Mouse (Mus musculus) forebrain, embryonic 10.5 days (tissue): ENCODE data around the gene Chd6. TPM values are rescaled to one million over a fixed set of nuclear protein-coding genes. Genes with fewer than 3 reads are reported as not detected.

ENCODE experiments used
- DNase-seq: peaks from one replicate; pipeline ENCODE4 v3.0.0-alpha.2; 2017; ENCODE audit warnings: low spot score; ENCODE audit errors: extremely low spot score
- H3K27ac ChIP-seq: fragments of 300-500 bp; sonication (generic); 2 replicates; pipeline ENCODE4 v1.5.1; 2016; ENCODE audit warnings: mild to moderate bottlenecking
- H3K27me3 ChIP-seq: fragments of 300-500 bp; sonication (generic); 2 replicates; pipeline ENCODE4 v1.6.1; 2016; ENCODE audit warnings: mild to moderate bottlenecking; ENCODE audit not compliant: poor library complexity, severe bottlenecking
- H3K36me3 ChIP-seq: fragments of 300-500 bp; sonication (generic); replicated peaks from 2 replicates; pipeline ENCODE4 v1.6.1; 2016; ENCODE audit warnings: mild to moderate bottlenecking, moderate library complexity
- H3K4me1 ChIP-seq: fragments of 300-500 bp; sonication (generic); 2 replicates; pipeline ENCODE4 v1.6.1; 2016
- H3K4me3 ChIP-seq: fragments of 300-500 bp; sonication (generic); 2 replicates; pipeline ENCODE4 v1.5.1; 2016; ENCODE audit warnings: mild to moderate bottlenecking, moderate library complexity
- H3K9me3 ChIP-seq: fragments of 300-500 bp; sonication (generic); 2 replicates; pipeline ENCODE4 v1.6.1; 2016; ENCODE audit warnings: mild to moderate bottlenecking, moderate library complexity
- WGBS: fragments of 180-500 bp; shearing (Covaris S2); methylation state at CpG from one replicate; pipeline ENCODE4 v1.1.7; 2016; 5-methylcytosine and 5-hydroxymethylcytosine counted together
- polyA plus RNA-seq: library from polyadenylated mRNA; unstranded; fragments of >200 nt; fragmentation: Nextera tagmentation; extraction: Ambion mirVana; gene quantifications from 2 replicates; pipeline ENCODE4 v1.2.1, GENCODE M21; 2016

The Chd6 gene
- polyA plus RNA-seq, 1 experiment from 2014 or later = 31.0 TPM

DNA sequence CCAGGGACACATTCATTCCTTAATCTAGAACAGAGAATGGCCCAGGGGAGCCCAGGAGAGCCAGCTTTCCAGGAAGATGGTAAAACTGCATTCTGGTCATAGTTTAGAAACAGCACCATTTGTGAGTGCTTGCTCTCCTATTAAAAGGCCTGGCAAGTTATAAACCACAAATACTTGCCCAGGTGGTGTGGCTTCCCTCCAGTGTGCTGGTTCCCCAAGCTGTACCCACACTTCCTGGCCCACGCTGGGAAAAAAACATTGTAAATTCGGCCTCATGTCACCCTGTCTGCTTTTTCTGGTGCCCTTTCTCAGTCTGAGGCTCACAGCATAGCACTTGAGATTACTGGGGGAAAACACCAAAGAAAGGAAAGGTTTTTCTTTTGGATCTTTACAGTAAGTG, 55.1 kb downstream of the Chd6 start:
- H3K27ac ChIP-seq = no peak overlapping the region
- no peaks in the 10 kb centered on the region for H3K27me3 ChIP-seq
- H3K4me3 ChIP-seq = no peak overlapping the region
- DNase-seq = no peak
- H3K4me1 ChIP-seq = peaks cover 1% of the 10 kb centered on the region; the same call in 1 of the 2 replicates
- 87% methylated on average over 2 of the region's 2 CpGs for WGBS
- peaks cover 46% of the 10 kb centered on the region for H3K36me3 ChIP-seq
- H3K9me3 ChIP-seq = no peaks in the 10 kb centered on the region

GRCm38 (mm10) chr2:161052175-161052574, 56.7 kb downstream of the Chd6 start:
- Histone ChIP-seq H3K27me3 (no peaks in the 10 kb centered on the region), H3K9me3 (no peaks in the 10 kb centered on the region), H3K4me3 (no peak overlapping the region), H3K27ac (no peak overlapping the region), H3K36me3 (peaks cover 52% of the 10 kb centered on the region), H3K4me1 (no peaks in the 10 kb centered on the region)
- 96% methylated on average over 5 of the region's 5 CpGs for WGBS
- DNase-seq = no peak

GRCm38 (mm10) chr2:161049426-161049825, 59.4 kb downstream of the Chd6 start:
- no peak overlapping the region for H3K27ac ChIP-seq
- H3K4me3 ChIP-seq = no peak overlapping the region
- 87% methylated on average over 6 of the region's 6 CpGs for WGBS
- H3K9me3 ChIP-seq = no peaks in the 10 kb centered on the region
- peaks cover 70% of the 10 kb centered on the region for H3K36me3 ChIP-seq
- no peak for DNase-seq
- no peaks in the 10 kb centered on the region for H3K27me3 ChIP-seq
- no peaks in the 10 kb centered on the region for H3K4me1 ChIP-seq

DNA sequence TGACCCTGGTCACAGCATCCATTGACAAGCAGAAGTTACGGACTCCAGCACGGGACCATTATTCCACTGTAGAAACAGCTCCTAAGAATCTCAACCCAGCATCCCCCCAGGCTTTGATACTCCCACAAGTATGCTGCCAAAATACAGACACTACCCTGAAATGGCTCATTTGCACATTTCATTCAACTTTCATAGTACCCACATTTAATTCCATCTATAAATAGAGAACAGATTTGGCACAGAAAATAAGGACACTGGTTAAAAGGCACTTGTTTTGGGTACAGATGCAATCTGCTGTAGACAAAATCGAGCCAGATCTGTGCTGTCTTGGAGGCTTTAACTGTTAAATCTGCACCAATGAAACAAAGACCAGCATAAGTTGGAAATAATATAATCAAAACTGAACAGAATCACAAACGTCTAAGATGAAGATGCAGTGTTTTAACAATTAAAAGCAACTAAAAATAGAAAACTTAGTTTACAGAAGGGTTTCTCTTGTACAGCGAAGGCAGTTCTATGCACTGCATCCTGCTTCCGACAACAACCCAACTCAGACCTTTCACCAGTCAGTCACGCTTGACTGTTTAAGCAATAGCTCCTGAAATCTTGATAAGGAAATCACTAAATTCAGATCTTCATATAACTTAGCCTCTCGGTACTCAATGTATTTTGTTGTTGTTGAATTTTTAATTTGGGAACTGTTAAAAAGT, 64.2 kb downstream of the Chd6 start:
- Histone ChIP-seq H3K27ac (no peak overlapping the region), H3K36me3 (peaks cover 80% of the 10 kb centered on the region), H3K9me3 (no peaks in the 10 kb centered on the region), H3K4me3 (no peak overlapping the region), H3K4me1 (no peaks in the 10 kb centered on the region), H3K27me3 (no peaks in the 10 kb centered on the region)
- no peak for DNase-seq
- WGBS = 94% methylated on average over 8 of the region's 8 CpGs

DNA sequence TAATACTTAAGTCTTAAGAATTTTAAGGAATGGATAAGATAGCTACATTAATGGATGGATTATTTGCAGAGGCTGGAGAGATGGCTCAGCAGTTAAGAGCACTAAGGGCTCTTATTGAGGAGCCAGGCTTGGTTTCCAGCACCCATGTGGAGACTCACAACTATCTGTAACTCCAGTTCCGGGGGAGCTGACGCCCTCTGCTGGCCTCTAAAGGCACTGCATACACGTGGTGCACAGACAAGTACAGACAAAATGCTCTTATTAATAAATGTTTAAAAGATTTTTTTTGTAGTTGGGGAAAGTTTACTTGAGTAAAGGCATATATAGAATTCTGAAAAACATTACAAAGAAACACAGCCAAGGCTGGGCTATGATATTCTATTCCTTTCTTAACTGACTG, 66.0 kb downstream of the Chd6 start:
- H3K36me3 ChIP-seq = peaks cover 91% of the 10 kb centered on the region
- no peaks in the 10 kb centered on the region for H3K4me1 ChIP-seq
- H3K9me3 ChIP-seq = no peaks in the 10 kb centered on the region
- H3K27ac ChIP-seq = no peak overlapping the region
- no peaks in the 10 kb centered on the region for H3K27me3 ChIP-seq
- H3K4me3 ChIP-seq = no peak overlapping the region
- no peak for DNase-seq
- WGBS = 68% methylated on average over 3 of the region's 3 CpGs

DNA sequence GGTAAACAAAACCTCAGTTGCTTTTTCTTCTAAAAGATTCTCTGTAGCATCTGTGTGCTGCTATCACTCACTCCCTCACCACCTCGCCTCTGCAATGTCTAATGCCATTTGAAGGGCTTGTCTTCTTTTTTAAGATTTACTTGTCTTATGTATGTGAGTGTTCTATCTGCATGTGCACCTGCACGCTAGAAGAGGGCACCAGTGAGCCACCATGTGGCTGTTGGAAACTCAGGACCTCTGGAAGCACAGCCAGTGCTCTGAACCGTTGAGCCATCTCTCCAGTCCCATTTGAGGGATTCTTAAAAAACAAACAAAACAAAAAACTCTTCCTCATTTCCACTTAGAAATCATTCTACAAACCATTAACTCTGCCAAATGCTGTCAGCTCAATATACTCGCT, 68.1 kb downstream of the Chd6 start:
- peaks cover 90% of the 10 kb centered on the region for H3K36me3 ChIP-seq
- H3K27me3 ChIP-seq = no peaks in the 10 kb centered on the region
- DNase-seq = no peak
- H3K4me1 ChIP-seq = no peaks in the 10 kb centered on the region
- H3K4me3 ChIP-seq = no peak overlapping the region
- WGBS = 90% methylated on average over 4 of the region's 4 CpGs
- no peak overlapping the region for H3K27ac ChIP-seq
- H3K9me3 ChIP-seq = no peaks in the 10 kb centered on the region

- 88% methylated on average over 3 of the region's 3 CpGs for WGBS
- no peaks in the 10 kb centered on the region for H3K4me1 ChIP-seq
- H3K4me3 ChIP-seq = no peak overlapping the region
- peaks cover 82% of the 10 kb centered on the region for H3K36me3 ChIP-seq
- H3K27me3 ChIP-seq = no peaks in the 10 kb centered on the region
- H3K9me3 ChIP-seq = no peaks in the 10 kb centered on the region
- no peak for DNase-seq
- no peak overlapping the region for H3K27ac ChIP-seq
Observed at GRCm38 (mm10) chr2:161037766-161038165, 71.1 kb downstream of the Chd6 start.

- Histone ChIP-seq H3K4me3 (no peak overlapping the region), H3K27me3 (no peaks in the 10 kb centered on the region), H3K27ac (no peak overlapping the region), H3K4me1 (no peaks in the 10 kb centered on the region), H3K36me3 (peaks cover 83% of the 10 kb centered on the region), H3K9me3 (no peaks in the 10 kb centered on the region)
- no peak for DNase-seq
Observed at GRCm38 (mm10) chr2:161033141-161033540, 75.7 kb downstream of the Chd6 start.

GRCm38 (mm10) chr2:161032394-161032793, 76.5 kb downstream of the Chd6 start:
- Histone ChIP-seq H3K27me3 (no peaks in the 10 kb centered on the region), H3K36me3 (peaks cover 83% of the 10 kb centered on the region), H3K4me1 (no peaks in the 10 kb centered on the region), H3K4me3 (no peak overlapping the region), H3K9me3 (no peaks in the 10 kb centered on the region), H3K27ac (no peak overlapping the region)
- no peak for DNase-seq
- WGBS = 93% methylated on average over 7 of the region's 7 CpGs

GRCm38 (mm10) chr2:161024606-161025005, 84.3 kb downstream of the Chd6 start:
- no peak overlapping the region for H3K4me3 ChIP-seq
- H3K9me3 ChIP-seq = no peaks in the 10 kb centered on the region
- H3K27ac ChIP-seq = no peak overlapping the region
- peaks cover 91% of the 10 kb centered on the region for H3K36me3 ChIP-seq
- H3K27me3 ChIP-seq = no peaks in the 10 kb centered on the region
- WGBS = 89% methylated on average over 1 of the region's 1 CpGs
- no peak for DNase-seq
- H3K4me1 ChIP-seq = no peaks in the 10 kb centered on the region

GRCm38 (mm10) chr2:161017913-161018312, 91.0 kb downstream of the Chd6 start:
- H3K4me1 ChIP-seq = no peaks in the 10 kb centered on the region
- H3K36me3 ChIP-seq = peaks cover 99% of the 10 kb centered on the region
- DNase-seq = no peak
- H3K9me3 ChIP-seq = no peaks in the 10 kb centered on the region
- no peak overlapping the region for H3K27ac ChIP-seq
- H3K4me3 ChIP-seq = no peak overlapping the region
- 94% methylated on average over 4 of the region's 4 CpGs for WGBS
- H3K27me3 ChIP-seq = no peaks in the 10 kb centered on the region

DNA sequence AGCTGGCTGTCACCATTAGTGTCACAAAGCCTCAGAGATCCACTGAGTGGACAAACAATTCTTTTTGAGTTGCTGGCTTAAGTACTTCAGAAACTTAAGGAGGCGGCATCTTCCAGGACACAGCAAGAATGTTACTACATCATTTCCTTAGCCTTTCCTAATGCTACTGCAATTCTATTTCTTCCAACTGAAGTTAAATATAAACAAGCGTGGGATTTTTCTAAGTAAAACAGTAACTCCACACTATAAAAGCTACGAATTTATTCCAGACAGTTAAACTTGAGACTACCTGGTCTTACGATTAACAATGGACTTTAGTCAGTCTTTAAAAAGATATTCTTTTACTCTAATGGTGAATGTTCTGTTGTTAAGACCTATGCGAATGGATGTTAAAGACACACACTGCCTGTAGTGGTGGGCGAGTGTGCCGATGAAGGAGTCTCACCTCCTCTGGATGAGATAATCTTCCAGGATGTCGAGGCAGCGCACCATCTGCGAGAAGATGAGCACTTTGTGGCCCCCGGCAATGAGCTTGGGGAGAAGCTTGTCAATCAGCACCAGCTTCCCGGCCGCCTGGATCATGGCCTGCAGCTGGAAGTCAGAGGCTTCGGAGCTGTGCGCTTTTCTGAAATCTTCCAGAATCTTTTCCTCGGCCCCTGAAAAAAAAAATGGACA, 96.2 kb downstream of the Chd6 start:
- Histone ChIP-seq H3K27ac (no peak overlapping the region), H3K27me3 (no peaks in the 10 kb centered on the region), H3K4me1 (no peaks in the 10 kb centered on the region), H3K9me3 (no peaks in the 10 kb centered on the region), H3K36me3 (peaks cover 100% of the 10 kb centered on the region), H3K4me3 (no peak overlapping the region)
- 92% methylated on average over 16 of the region's 16 CpGs for WGBS
- DNase-seq = no peak

GRCm38 (mm10) chr2:161004338-161004737, 104.5 kb downstream of the Chd6 start:
- no peak overlapping the region for H3K27ac ChIP-seq
- H3K27me3 ChIP-seq = no peaks in the 10 kb centered on the region
- H3K4me1 ChIP-seq = no peaks in the 10 kb centered on the region
- H3K9me3 ChIP-seq = no peaks in the 10 kb centered on the region
- 88% methylated on average over 3 of the region's 3 CpGs for WGBS
- H3K36me3 ChIP-seq = peaks cover 77% of the 10 kb centered on the region
- no peak overlapping the region for H3K4me3 ChIP-seq
- no peak for DNase-seq
